Comparison of ENCODE assay signal across 8 mouse cellular contexts in genomic region chr7:90301942-90302646, GRCm38 (mm10). TPM values are rescaled to one million over a fixed set of nuclear protein-coding genes. Genes with fewer than 3 reads are reported as not detected.
DNase-seq lines count a peak whose midpoint lies in the region; ATAC-seq and TF ChIP-seq lines count a peak whose summit lies in the region.

Sytl2 (plus strand) TSS chr7:90302252.

- H3K27me3 ChIP-seq in forebrain, embryonic 11.5 days (ENCODE audit: control insufficient read depth, insufficient read depth, low read length), result peaks cover 13% of the 10 kb centered on the region
- peaks cover 12% of the 10 kb centered on the region; the same call in 1 of the 2 replicates for H3K27me3 ChIP-seq in lung, embryonic 15.5 days

- no peaks in the 10 kb centered on the region for H3K36me3 ChIP-seq in forebrain, embryonic 11.5 days (ENCODE audit: control insufficient read depth, insufficient read depth, low read length)
- H3K36me3 ChIP-seq in lung, embryonic 15.5 days, result no peaks in the 10 kb centered on the region

- no peaks in the 10 kb centered on the region for H3K4me1 ChIP-seq in bone marrow, adult 2 months (ENCODE audit: control insufficient read depth, insufficient read depth, low read length)
- peaks cover 5% of the 10 kb centered on the region; the same call in 1 of the 2 replicates for H3K4me1 ChIP-seq in forebrain, embryonic 11.5 days (replicated peaks; ENCODE audit: control insufficient read depth, insufficient read depth, low read length)
- H3K4me1 ChIP-seq in lung, embryonic 15.5 days, result peaks cover 8% of the 10 kb centered on the region; the same call in 1 of the 2 replicates
- peaks cover 10% of the 10 kb centered on the region for H3K4me1 ChIP-seq in olfactory bulb, adult 2 months (ENCODE audit: control insufficient read depth, insufficient read depth, low read length)

- intact Hi-C loops in heart, postnatal 14 days (cut with DNase I), result no loop called here

- peak; percentile 80 for ATAC-seq in forebrain, embryonic 11.5 days (replicated peaks; ENCODE audit: low FRiP score)
- peak; percentile 82 for ATAC-seq in lung, embryonic 15.5 days (ENCODE audit: borderline replicate concordance, extremely low read depth, low FRiP score, low TSS enrichment)

- no peak for TF ChIP-seq POLR2A in bone marrow, adult 2 months (IDR thresholded peaks at IDR 0.05; ENCODE audit: borderline replicate concordance, control insufficient read depth, low read depth, low read length)
- TF ChIP-seq POLR2A in olfactory bulb, adult 2 months (IDR thresholded peaks at IDR 0.05; ENCODE audit: insufficient read depth, low read depth, low read length), result no peak

- 2% methylated on average over 43 of the region's 43 CpGs for WGBS in bone marrow, adult 2 months
- WGBS in forebrain, embryonic 11.5 days, result 1% methylated on average over 43 of the region's 43 CpGs
- under 1% methylated on average over 43 of the region's 43 CpGs for WGBS in lung, embryonic 15.5 days
- WGBS in olfactory bulb, adult 2 months, result 3% methylated on average over 43 of the region's 43 CpGs

- peak within 1 kb of the TSS; percentile 20; the same call in 1 of the 2 replicates for H3K27ac ChIP-seq in bone marrow, adult 2 months (ENCODE audit: control insufficient read depth, insufficient read depth, low read depth, low read length, poor library complexity)
- H3K27ac ChIP-seq in forebrain, embryonic 11.5 days (ENCODE audit: low read depth, low read length), result no peak within 1 kb of the TSS
- no peak within 1 kb of the TSS for H3K27ac ChIP-seq in lung, embryonic 15.5 days
- H3K27ac ChIP-seq in olfactory bulb, adult 2 months (ENCODE audit: insufficient read depth, low read depth, low read length), result no peak within 1 kb of the TSS

- DNase-seq in CD4-positive, CD25-positive, alpha-beta regulatory T cell, adult 2 months (ENCODE audit: low read depth, low spot score), result peak; percentile 86
- DNase-seq in forebrain, embryonic 11.5 days (ENCODE audit: low spot score), result peak; percentile 78
- DNase-seq in heart, postnatal 14 days, result peak; percentile 62 to 68
- DNase-seq in kidney, postnatal 4 days, result peak; percentile 74 to 84
- DNase-seq in thymus, postnatal 0 days (ENCODE audit: low spot score), result peak; percentile 74

- peak within 1 kb of the TSS; percentile 29 for H3K4me3 ChIP-seq in bone marrow, adult 2 months (replicated peaks; ENCODE audit: control insufficient read depth, low read depth, low read length)
- H3K4me3 ChIP-seq in forebrain, embryonic 11.5 days (ENCODE audit: low read depth, low read length), result peak within 1 kb of the TSS; percentile 54
- H3K4me3 ChIP-seq in lung, embryonic 15.5 days, result peak within 1 kb of the TSS; percentile 47
- peak within 1 kb of the TSS; percentile 58 for H3K4me3 ChIP-seq in olfactory bulb, adult 2 months (ENCODE audit: insufficient read depth, low read depth, low read length)

- no peaks in the 10 kb centered on the region for H3K9me3 ChIP-seq in forebrain, embryonic 11.5 days (ENCODE audit: control insufficient read depth, low read length)
- H3K9me3 ChIP-seq in lung, embryonic 15.5 days, result no peaks in the 10 kb centered on the region

- TF ChIP-seq CTCF in bone marrow, adult 2 months (IDR thresholded peaks at IDR 0.05; ENCODE audit: control insufficient read depth, insufficient read depth, low read length), result no peak
- no peak for TF ChIP-seq CTCF in olfactory bulb, adult 2 months (IDR thresholded peaks at IDR 0.05; ENCODE audit: insufficient read depth, low read depth, low read length)

- H3K4me2 ChIP-seq in forebrain, embryonic 11.5 days (ENCODE audit: low read depth, low read length, severe bottlenecking), result peak within 1 kb of the TSS; percentile 96
- peak within 1 kb of the TSS; percentile 96 for H3K4me2 ChIP-seq in lung, embryonic 15.5 days

- peak within 1 kb of the TSS; percentile 62 for H3K9ac ChIP-seq in forebrain, embryonic 11.5 days (ENCODE audit: low read length)
- H3K9ac ChIP-seq in lung, embryonic 15.5 days, result peak within 1 kb of the TSS; percentile 49

RNA-seq across cellular contexts. Expression of gene Sytl2, which starts in this region (rescaled TPM):
- polyA plus RNA-seq in bone marrow, adult 2 months (2011; ENCODE audit: insufficient read depth, insufficient read length, low replicate concordance, missing spikeins), result 0.41 and 0.85 TPM in 2 replicates
- 0.75 and 1.5 TPM in 2 replicates for polyA plus RNA-seq in forebrain, embryonic 11.5 days (2014; fragmentation: Nextera tagmentation; extraction: Ambion mirVana)
- total RNA-seq in heart, postnatal 14 days (2021), result 1 to 10 TPM; 4.1 to 4.6 TPM
- 4.1 and 4.2 TPM in 2 replicates for polyA plus RNA-seq in lung, embryonic 15.5 days (2015; fragmentation: Nextera tagmentation; extraction: Ambion mirVana)
- not detected in 2 replicates for polyA plus RNA-seq in olfactory bulb, adult 2 months (2012; ENCODE audit: insufficient read depth, insufficient read length, low replicate concordance, missing spikeins)
- 6.1 and 6.8 TPM in 2 replicates for polyA plus RNA-seq in thymus, postnatal 0 days (2015; fragmentation: Nextera tagmentation; extraction: Ambion mirVana)
